Mouse (Mus musculus) Muller cell, postnatal 12 days (primary cell): ENCODE measurements around the gene Ctss.

Experiments
- DNase-seq: peaks from one replicate; pipeline ENCODE4 v3.0.0-alpha.2; 2015; ENCODE audit errors: inconsistent ontology term

Ctss gene

GRCm38 (mm10) chr3:95526622-95527211 lies at the start of gene Ctss:
Gene Ctss, plus strand, starts transcription at chr3:95526786.
- DNase-seq, result no peak

GRCm38 (mm10) chr3:95478966-95479365 lies 47.6 kb upstream of the Ctss start:
- peak; percentile 16 for DNase-seq

DNA sequence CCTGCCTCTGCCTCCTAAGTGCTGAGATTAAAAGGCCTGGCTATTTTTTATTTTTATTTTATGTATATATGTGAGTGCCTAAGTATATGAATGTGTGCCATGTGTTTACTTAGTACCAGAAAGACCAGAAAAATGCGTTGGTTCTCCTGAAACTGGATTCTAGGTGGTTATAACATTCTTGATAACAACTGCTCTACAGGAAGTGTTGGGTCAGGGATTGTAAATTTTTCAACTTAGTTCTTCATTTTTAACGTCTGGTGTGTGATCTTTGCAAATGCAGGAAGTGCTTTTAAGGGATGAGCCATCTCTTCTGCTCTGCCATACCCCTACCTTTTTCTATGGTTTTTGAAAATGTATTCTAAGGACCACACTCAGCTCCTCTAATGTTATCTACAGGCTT lies 40.2 kb upstream of the Ctss start:
- no peak for DNase-seq

DNA sequence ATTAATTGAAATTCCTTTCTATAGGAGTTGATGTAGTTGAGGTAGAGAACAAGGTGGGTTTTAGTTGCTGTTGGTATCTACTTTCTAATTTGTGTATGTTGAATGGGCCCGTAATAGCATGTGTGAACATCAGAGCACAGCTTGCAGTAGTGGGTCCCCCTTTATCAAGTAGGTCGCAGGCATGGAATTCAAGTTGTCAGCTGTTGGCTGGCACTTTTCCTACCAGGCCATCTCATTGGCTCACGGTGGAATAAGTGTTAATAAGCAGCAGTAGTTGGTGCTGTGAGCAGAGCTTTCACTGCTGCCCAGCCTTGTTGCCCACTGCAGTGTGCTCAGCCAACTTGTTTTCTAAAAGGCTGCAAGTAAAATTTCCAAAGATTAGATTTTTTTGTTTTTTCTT lies 37.9 kb upstream of the Ctss start:
- DNase-seq, result no peak

GRCm38 (mm10) chr3:95490238-95490637 lies 36.3 kb upstream of the Ctss start:
- DNase-seq, result no peak

- DNase-seq, result peak; percentile 31
Measured at GRCm38 (mm10) chr3:95494342-95494741, 32.2 kb upstream of the Ctss start.

- no peak for DNase-seq
Measured at GRCm38 (mm10) chr3:95498229-95498628, 28.4 kb upstream of the Ctss start.

- no peak for DNase-seq
Measured at GRCm38 (mm10) chr3:95499024-95499423, 27.6 kb upstream of the Ctss start, which contains the start of gene Ctsk. Gene Ctsk, plus strand, starts transcription at chr3:95499256.

DNA sequence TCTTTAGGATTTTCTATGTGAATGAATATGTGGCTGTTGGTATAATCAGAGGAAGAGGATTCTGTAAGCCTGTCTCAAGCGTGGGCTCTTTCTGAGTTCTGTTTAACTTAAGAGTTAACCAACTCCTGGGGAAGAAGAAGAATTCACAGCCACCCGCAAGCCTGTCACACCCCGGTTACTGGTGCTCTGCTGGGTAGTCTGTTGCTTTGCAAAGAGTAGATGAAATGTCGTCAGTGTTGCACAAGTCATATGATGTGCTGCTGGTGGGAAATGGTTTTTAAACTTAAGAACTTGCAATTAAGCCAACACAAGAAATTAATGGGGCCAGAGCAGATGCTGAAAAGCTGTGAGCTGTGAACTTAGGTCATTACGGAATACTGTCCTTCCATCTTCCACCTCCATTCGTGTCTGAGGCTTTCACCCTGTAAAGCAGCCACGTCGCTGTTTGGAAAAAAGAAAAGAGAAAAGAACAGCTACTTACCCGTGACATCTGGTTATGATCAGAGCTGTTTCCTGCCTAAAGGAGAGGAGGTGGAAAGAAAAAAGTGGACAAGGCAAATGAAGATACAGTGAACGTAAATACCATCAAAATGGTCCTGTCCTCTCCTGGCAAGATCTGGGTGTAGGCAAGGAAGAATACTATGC lies 27.0 kb upstream of the Ctss start:
- no peak for DNase-seq

GRCm38 (mm10) chr3:95502312-95502711 lies 24.3 kb upstream of the Ctss start:
- no peak for DNase-seq

DNA sequence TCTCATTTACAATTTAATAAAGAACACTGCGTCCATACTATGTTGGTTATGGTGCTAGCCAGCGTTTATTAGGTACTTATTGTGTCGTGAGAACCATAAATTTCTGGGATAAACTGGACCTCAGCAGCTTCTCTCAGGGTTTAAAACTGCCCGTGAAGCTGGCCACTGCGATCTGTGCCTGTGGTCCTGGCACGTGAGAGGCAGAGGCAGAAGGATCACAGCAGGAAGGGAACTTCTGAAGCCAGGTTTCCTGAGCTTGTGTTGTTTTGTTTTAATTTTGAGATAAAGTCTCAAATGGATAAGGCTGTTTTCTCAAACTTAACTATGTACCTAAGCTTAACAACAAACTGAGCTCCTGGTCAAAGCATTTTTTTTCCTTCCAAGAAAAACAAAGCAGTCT lies 17.2 kb upstream of the Ctss start:
- no peak for DNase-seq

DNA sequence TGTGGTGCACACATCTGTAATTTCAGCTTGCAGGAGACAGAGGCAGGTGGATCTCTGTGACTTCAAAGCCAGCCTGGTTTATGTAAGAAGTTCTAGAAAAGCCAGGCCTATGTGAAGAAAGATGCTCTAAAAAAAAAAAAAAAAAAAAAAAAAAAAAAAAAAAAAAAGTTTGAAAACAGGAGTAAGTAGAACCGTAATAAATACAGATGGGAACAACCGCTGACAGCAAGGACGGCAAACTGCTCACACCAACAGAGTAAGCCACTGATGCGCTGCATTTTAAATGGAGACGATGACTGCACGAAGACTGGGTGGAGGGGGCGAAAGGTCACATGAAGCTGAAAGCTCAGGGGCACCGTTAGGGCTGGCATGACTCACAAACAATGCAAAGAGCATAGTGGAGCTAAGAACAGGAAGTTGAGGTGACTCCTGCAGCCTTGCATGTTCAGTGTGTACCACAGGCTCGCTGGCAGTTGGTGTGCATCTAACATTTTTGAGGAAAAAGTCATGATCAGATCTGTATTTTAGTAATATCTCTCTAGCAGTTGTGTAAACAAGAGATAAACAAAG lies 14.9 kb upstream of the Ctss start:
- DNase-seq, result no peak

DNA sequence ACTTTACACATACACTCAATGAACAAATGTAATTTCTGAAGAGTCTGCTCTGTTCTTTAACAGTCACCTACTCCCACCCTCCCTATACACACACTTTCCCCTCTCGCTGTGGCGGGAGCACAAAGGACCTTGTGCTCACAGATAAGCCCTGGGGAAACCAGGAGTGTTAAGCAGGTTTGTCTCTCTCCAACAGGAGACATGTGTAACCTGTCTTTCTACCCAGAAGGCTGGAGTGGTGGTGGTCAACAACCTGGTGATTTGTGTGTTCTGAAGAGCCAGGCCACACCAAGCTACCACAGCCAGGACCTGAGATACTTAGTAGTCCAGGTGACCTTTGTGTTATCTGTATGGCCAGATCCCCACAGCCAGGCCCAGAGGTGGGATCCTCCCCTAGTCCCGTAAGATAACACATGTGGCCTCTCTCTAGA lies 10.0 kb upstream of the Ctss start:
- DNase-seq, result no peak

DNA sequence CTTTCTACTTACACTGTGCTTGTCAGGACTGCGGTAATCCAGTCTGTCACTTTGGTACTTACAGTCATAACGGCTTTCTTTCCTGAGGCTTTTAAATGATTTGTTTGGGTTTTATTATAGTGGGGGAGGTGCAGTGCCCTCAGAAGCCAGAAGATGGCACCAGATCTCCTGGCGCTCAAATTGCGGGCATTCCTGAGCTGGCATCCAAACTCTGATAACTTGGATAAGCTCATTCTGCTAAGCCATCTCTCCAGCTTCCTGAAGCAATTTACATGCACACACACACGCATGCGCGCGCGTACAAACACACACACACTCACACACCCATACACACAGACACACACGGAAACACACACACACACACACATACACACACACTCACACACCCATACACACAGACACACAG lies 9.1 kb upstream of the Ctss start:
- DNase-seq, result peak; percentile 75

DNA sequence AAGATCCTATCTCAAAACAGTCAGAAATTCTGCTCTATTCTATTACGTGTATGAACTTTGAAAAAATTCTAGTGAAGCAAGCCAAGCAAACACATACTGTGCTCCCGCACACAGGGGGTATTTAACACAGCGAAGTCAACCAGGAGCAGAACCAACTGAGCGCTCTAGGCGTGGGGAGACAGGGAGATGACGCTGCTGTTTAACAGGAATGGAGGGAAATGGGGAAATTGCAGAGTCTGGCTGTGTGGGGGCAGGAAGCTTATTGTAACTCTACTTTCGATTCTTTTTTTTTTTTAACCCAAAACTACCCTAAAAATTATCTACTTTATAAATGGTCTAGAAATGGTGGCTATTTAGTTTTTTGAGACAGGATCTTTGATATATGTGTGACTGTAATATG lies 7.7 kb upstream of the Ctss start:
- no peak for DNase-seq

DNA sequence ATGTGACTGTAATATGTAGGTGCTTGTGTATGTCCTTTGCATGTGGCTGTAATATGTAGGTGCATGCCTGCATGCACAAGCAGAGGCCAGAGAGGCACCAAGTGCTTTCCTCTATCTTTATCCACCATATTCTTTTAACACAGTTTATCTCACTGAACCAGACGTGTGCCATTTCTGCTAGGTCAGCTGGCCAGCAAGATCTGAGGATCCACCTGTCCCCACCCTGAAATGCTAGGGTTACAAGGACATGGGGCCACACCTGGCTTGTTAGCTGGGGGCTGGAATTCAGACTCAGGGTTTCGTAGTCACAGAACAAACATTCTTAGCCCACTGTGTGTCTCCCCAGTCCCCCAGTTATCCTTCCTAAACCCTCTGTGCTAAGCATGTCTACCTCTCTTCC lies 7.3 kb upstream of the Ctss start:
- no peak for DNase-seq

- no peak for DNase-seq
Measured at GRCm38 (mm10) chr3:95520100-95520499, 6.5 kb upstream of the Ctss start.

DNA sequence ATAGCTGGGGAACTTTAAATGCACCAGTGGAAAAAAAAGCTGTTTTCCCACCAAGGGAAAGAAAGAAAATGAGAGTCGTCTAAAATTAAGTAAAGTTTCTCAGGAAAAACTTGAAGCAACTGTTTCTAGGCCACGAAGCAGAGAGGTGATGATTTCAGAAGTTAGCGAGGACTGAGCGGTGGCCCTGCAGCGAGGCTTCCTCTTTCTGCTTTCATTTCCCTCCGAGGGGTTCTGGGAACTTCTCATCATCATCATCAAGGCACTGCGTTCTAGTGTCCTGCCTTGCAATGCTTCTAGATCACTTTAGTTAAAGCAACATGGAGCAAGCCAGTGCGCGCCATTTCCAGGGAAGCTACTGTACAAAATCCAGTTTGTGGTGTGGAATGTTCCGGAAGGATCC lies 5.4 kb upstream of the Ctss start:
- no peak for DNase-seq

GRCm38 (mm10) chr3:95523662-95524061 lies 2.9 kb upstream of the Ctss start:
- peak; percentile 43 for DNase-seq

DNA sequence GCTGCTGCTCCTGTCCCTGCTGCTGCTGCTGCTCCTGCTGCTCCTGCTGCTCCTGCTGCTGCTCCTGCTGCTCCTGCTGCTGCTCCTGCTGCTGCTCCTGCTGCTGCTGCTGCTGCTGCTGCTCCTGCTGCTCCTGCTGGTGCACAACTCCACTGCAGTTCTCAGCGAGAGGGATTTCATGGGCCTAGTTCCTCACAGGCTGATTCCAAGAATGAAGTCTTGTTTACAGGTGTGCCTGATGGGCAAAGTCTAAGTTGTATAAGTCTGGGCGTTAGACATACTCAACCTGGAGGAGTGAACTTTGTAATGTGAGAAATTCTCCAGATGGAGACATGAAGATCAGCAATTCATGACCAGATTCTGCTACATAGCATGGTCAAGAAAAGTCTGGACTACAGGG lies 1.9 kb upstream of the Ctss start:
- no peak for DNase-seq

- DNase-seq, result no peak
Measured at GRCm38 (mm10) chr3:95526111-95526510, 475 bp upstream of the Ctss start.

DNA sequence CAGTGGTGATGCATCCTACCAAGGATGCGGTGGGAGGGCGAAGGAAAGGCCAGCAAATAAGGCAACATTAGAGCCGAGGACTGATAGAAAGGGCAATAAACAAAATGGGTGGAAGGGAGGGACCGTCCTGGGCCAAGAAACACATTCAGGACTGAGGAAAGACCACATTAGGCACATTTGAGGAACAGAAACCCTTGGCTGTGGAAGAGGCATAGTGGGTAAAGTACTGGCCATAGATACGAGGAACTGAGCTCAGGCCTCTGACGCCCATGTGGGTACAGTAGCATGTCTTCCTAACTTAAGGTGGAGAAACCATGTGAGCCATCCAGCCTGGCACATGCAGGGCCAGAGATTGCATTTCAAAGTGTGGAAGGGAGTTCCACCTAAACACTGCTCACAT lies 3.2 kb downstream of the Ctss start:
- DNase-seq, result no peak

DNA sequence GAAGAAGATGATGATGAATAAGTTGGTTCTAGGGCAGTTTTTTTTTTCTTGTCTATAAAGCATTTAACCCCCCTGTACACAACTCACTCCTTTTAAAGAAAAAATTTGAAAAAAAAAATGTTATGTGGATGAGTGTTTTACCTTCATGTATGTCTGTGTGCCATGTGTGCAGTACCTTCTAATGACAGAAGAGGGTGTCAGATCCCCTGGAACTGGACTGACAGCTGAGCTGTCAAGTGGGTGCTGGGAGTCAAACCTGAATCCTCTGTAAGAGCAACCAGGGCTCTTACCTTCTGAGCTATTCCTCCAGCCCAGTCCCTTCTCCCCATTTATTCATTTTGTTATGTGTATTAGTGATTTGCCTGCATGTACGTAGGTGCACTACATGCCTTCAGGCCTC lies 4.4 kb downstream of the Ctss start:
- DNase-seq, result no peak
